Mouse (Mus musculus) megakaryocyte, embryonic 14.5 days (primary cell): ENCODE measurements around the gene Ifi27l2b. TPM values are rescaled to one million over a fixed set of nuclear protein-coding genes. Genes with fewer than 3 reads are reported as not detected.
"Not testable (repeated sequence)": the region's sequence is repeated elsewhere in the genome, so short reads cannot be mapped to it uniquely, and the experiment has no call there.

Source experiments
- H3K27me3 ChIP-seq: replicated peaks from 2 replicates; pipeline ENCODE3; 2012; ENCODE audit warnings: inconsistent platforms
- H3K36me3 ChIP-seq: replicated peaks from 2 replicates; pipeline ENCODE3; 2012; ENCODE audit warnings: low read length, inconsistent platforms, mixed read lengths
- H3K4me1 ChIP-seq: 2 replicates; pipeline ENCODE4 v1.6.1; 2012; ENCODE audit warnings: inconsistent platforms
- H3K4me3 ChIP-seq: replicated peaks from 2 replicates; pipeline ENCODE3; 2012; ENCODE audit warnings: moderate library complexity, mild to moderate bottlenecking, inconsistent platforms
- H3K9me3 ChIP-seq: 2 replicates; pipeline ENCODE4 v1.6.1; 2012; ENCODE audit warnings: inconsistent platforms
- FLI1 ChIP-seq: IDR thresholded peaks from 2 replicates; pipeline ENCODE4 v1.6.1; 2012; ENCODE audit warnings: low read length, inconsistent platforms, mixed read lengths
- GATA1 ChIP-seq: IDR thresholded peaks from 3 replicates; pipeline ENCODE4 v1.6.1; 2012; ENCODE audit warnings: mixed read lengths, low read length, inconsistent platforms, borderline replicate concordance
- polyA plus RNA-seq: library from polyadenylated mRNA; stranded (reverse); fragments of >175 nt; gene quantifications from 2 replicates; pipeline ENCODE4 v1.2.3, GENCODE M21; 2012; ENCODE audit warnings: low replicate concordance; ENCODE audit not compliant: insufficient read depth

Gene Ifi27l2b
- polyA plus RNA-seq, 1 experiment = not detected

DNA sequence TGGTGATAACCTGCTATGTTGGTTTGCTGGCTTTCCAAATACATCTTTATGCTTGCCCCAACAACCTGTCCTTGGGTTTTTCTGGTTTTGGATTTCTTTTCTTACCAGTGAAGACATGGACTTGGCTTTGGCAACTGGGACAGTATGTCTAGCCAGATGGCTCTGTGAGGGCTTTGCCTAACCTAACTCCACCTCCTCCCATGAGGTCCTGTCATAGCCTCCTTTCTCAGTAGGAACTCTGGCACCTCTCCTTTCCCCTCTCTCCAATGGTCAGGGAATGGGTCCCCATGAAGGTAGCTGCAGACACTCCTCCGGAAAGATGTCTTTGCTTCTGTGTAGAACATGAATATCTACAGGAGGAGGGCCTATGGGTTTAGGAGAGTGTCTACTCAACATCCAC is 29.7 kb upstream of the Ifi27l2b start:
- TF ChIP-seq GATA1 = no peak
- TF ChIP-seq FLI1 = no peak
- no peaks in the 10 kb centered on the region for H3K36me3 ChIP-seq
- H3K4me3 ChIP-seq = no peak overlapping the region
- H3K9me3 ChIP-seq = no peaks in the 10 kb centered on the region
- peaks cover 33% of the 10 kb centered on the region for H3K4me1 ChIP-seq
- H3K27me3 ChIP-seq = peaks cover 32% of the 10 kb centered on the region

DNA sequence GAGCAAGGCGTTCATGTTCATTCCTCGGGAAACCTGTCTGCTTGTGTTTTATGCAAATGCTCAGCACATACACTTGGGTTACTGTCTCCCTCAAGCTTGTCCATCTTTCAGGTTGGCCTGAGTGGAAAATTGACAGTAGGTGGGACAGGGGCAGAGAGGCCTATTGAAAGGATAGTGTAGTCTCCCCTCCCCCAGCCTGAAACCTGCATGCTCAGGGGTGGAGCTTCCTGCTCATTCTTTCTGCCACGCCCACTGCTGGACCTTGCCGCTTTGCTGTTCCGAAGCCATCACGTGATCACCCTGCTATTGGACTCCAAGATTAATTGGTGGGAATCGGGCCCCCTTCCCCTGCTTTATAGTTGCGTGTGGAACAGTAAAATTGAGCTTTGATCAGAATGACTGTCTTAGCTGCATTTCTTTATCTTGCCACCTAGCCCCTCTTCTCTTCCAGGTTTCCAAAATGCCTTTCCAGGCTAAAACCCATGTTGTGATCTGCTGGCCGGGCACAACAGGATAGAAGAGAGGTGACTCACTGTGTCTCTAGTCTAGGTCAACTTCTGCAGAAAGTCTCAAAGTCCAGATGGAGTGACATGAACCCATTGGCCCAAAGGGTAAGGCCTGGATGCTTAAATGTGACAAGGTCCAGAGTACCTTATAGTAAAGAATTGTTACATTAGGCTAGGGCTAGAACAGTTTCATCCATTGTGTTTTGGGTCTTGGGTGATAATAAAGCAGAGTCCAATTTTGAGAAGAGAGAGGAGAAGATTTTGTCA is 27.4 kb upstream of the Ifi27l2b start:
- not testable (repeated sequence) for H3K36me3 ChIP-seq, H3K4me3 ChIP-seq, H3K9me3 ChIP-seq
- peaks cover 40% of the 10 kb centered on the region for H3K27me3 ChIP-seq
- peaks cover 15% of the 10 kb centered on the region; the same call in 1 of the 2 replicates for H3K4me1 ChIP-seq

DNA sequence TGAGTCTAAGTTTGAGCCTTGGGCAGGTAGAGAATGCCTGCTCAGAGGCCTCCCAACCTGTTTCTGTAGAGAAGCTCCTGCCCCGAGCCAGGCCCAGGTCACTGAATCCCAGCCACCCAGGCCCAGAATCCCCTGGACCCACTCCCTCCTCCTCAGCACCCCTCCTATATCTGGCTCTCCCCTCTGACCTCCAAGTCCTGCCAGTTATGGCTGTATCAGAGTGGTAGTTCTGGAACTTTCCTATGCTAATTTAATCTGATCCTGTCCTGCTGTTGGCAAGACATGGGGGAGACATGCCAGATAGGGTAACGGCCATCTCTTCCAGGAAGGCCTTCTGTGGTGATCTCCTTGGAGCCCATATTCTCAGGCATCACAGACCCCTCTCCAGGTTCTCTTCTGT is 25.8 kb upstream of the Ifi27l2b start:
- Histone ChIP-seq H3K4me3 (no peak overlapping the region), H3K36me3 (no peaks in the 10 kb centered on the region), H3K4me1 (peaks cover 9% of the 10 kb centered on the region; the same call in 1 of the 2 replicates), H3K9me3 (no peaks in the 10 kb centered on the region), H3K27me3 (peaks cover 48% of the 10 kb centered on the region)
- TF ChIP-seq GATA1 (no peak), FLI1 (no peak)

DNA sequence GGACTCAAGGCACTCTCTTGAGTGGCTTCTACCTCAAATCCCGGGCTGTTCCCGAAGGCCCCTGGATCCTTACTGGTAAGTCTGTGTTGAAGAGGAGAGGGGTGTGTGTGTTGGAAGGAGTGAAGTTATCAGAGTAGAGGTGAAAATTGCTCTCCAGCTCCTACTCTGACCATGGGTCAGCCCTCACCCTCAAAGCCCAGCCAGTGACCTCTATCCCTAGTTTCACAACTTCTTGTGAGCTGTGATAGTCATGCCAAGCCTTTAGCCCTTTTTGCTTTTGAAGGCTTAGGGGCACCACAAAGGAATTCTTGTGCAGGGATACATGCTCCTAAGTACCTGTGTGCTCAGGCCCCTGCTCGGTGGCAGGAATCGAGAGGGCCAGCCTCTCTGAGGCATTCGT is 24.6 kb upstream of the Ifi27l2b start:
- TF ChIP-seq FLI1 (no peak), GATA1 (no peak)
- H3K36me3 ChIP-seq = no peaks in the 10 kb centered on the region
- H3K4me3 ChIP-seq = no peak overlapping the region
- peaks cover 44% of the 10 kb centered on the region for H3K27me3 ChIP-seq
- H3K4me1 ChIP-seq = no peaks in the 10 kb centered on the region
- no peaks in the 10 kb centered on the region for H3K9me3 ChIP-seq

DNA sequence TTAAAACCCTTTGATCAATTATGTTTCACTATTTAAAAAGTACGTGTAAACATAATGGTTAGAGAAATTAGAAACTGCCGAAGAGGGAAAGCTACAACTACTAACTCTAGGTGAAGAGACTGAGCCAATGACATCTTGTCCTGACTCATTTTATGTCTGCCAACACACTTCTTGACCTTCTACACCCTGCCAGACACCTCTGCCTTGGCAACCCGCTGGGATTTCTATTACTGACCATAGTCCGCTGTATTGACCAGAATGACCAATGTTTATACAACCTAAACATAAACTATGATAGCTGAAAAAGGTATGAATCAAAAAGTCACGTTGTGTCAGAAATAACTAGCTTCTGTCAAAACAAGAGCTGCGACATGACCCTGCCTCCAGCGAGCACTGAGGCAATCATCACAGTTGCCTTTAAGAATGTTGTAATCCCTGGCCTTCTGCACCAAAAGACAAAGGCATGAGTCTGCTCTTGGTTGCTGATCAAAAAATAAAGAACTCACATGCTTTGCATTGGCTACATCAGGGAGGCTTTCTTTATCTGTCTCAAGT is 20.5 kb upstream of the Ifi27l2b start:
- Histone ChIP-seq H3K36me3 (no peaks in the 10 kb centered on the region), H3K4me1 (no peaks in the 10 kb centered on the region; the same call in 1 of the 2 replicates), H3K9me3 (no peaks in the 10 kb centered on the region), H3K4me3 (no peak overlapping the region), H3K27me3 (peaks cover 23% of the 10 kb centered on the region)
- TF ChIP-seq GATA1 (no peak), FLI1 (no peak)

DNA sequence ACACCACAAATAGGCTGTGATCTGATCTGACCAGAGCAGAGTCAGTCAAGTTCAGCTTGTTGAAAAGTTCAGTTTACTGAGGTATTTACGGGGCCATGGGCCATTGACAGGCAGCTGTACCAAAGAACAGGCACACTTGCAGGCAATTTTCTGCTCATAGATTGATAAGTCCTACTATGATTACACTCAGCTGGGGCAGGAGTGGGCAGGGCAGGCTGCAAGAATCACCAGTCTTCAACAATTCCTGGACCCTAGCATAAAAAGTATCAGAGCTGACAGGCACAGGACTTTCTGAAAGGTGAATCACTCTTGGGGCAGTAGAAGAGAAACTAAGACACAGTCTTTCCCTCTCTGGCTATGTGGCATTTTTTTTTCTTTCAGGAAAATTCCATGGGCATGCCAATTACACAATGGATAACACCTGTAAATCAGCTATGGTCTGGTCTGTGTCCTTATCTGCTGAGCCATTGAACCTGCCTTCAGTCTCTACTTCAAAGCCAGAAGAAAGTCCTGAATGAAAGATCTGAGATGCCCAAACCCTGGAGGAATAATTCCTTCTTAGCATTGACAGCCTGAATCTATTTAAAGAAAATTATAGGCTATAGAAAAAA is 19.9 kb upstream of the Ifi27l2b start:
- peaks cover 21% of the 10 kb centered on the region for H3K27me3 ChIP-seq
- no peaks in the 10 kb centered on the region for H3K36me3 ChIP-seq
- H3K9me3 ChIP-seq = no peaks in the 10 kb centered on the region
- H3K4me3 ChIP-seq = no peak overlapping the region
- no peak for TF ChIP-seq FLI1
- TF ChIP-seq GATA1 = no peak
- no peaks in the 10 kb centered on the region; the same call in 1 of the 2 replicates for H3K4me1 ChIP-seq

DNA sequence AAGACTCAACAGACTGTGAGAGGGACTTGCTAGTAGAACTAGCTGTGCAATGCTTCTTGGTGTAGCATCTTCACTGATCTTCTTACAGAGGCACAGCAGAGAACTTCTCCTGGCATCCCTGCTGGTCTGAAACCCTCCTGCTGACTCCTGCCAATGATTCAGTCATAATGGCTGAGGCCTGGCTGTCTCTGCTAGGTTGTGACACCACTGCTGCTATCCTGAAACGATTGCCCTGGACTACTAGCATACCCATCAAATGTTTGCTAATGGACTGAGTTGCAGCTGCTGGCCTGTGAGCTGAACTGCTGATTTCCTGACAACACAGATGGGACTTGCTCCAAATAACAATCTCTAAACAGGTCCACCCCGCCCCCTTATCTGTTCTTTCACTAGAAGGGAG is 17.5 kb upstream of the Ifi27l2b start:
- Histone ChIP-seq H3K9me3 (peaks cover 5% of the 10 kb centered on the region; the same call in 1 of the 2 replicates), H3K27me3 (peaks cover 13% of the 10 kb centered on the region), H3K4me3 (no peak overlapping the region), H3K36me3 (no peaks in the 10 kb centered on the region), H3K4me1 (no peaks in the 10 kb centered on the region; the same call in 1 of the 2 replicates)
- no peak for TF ChIP-seq GATA1
- no peak for TF ChIP-seq FLI1

DNA sequence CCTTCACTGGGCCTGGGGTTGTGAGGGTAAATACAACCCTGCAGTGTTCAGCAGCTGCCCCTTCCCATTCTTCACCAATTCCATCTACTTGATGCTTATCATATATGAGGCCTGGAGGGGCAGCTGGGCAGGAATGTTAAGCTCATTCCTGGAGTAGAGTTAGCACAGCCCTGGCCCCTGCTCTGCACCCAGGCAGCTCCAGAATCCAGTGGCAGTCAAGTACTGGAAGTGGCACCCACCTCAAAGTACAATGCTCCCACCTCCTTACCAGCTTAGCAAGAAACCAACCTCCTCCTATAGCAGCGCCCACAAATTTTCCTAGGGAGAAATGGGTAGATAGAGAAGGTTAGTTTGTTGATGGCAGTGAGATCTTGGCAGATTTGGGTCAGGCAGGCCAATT is 296 bp downstream of the Ifi27l2b start:
- H3K27me3 ChIP-seq, H3K4me3 ChIP-seq, H3K4me1 ChIP-seq, H3K36me3 ChIP-seq, H3K9me3 ChIP-seq: not testable (repeated sequence)

DNA sequence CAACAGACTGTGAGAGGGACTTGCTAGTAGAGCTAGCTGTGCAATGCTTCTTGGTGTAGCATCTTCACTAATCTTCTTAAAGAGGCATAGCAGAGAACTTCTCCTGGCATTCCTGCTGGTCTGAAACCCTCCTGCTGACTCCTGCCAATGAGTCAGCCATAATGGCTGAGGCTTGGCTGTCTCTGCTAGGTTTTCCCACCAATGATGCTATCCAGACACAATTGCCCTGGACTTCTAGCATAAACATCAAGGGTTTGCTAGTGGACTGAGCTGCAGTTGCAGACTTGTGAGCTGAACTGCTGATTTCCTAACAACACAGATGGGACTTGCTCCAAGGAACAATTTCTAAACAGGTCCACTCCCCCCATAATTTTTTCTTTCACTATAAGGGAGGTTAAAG is 3.7 kb downstream of the Ifi27l2b start:
- TF ChIP-seq FLI1 (no peak), GATA1 (no peak)

DNA sequence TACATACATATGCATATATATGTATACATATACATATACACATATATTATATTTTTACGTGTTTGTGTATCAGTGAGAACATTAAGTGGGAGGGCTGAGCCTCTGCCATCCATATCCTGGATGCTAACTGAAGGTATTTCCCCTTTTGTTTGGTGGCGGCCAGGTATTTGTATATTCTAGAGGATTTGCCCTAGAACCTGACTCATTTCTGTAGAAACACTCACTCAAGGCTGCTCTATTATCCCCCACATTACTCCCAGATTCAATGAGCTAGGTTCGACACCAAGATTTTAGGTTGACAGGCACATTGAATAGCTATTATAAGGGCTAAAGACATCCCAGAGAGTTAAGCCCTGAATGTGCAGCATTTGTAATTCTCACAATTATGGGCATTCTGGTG is 12.0 kb downstream of the Ifi27l2b start:
- H3K4me1 ChIP-seq = no peaks in the 10 kb centered on the region
- peaks cover 31% of the 10 kb centered on the region for H3K27me3 ChIP-seq
- no peak overlapping the region for H3K4me3 ChIP-seq
- peaks cover 9% of the 10 kb centered on the region for H3K36me3 ChIP-seq
- no peak for TF ChIP-seq GATA1
- H3K9me3 ChIP-seq = no peaks in the 10 kb centered on the region

More for the DNA sequence above, 3.7 kb downstream of the Ifi27l2b start:
- Histone ChIP-seq H3K9me3 (no peaks in the 10 kb centered on the region), H3K4me1 (no peaks in the 10 kb centered on the region), H3K4me3 (no peak overlapping the region), H3K36me3 (no peaks in the 10 kb centered on the region), H3K27me3 (peaks cover 23% of the 10 kb centered on the region)

DNA sequence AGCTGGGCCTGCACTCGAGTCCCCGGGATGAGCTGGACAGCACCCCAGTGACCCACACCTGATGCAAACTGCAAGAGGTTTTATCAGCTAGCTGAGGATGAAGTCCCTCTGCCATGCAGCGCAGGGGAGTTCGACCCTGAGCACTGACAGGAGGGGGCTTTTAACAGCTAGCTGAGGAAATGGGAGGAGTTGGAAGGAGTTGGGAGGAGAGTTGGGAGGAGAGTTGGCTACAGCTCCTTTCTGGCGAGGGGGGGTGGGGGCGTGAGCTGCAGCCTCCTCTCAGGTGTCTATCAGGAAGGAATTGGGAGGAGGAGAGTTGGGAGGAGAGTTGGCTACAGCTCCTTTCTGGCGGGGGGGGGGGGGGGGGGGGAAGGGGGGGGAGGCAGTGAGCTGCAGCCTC is 12.8 kb downstream of the Ifi27l2b start:
- not testable (repeated sequence) for H3K4me1 ChIP-seq, H3K4me3 ChIP-seq, H3K9me3 ChIP-seq
- Histone ChIP-seq H3K36me3 (peaks cover 17% of the 10 kb centered on the region), H3K27me3 (peaks cover 29% of the 10 kb centered on the region)
